Mouse (Mus musculus): Measurements from ENCODE around the gene Olfr669.
"Not testable (repeated sequence)": the region's sequence is repeated elsewhere in the genome, so short reads cannot be mapped to it uniquely, and the experiment has no call there.

The Olfr669 gene

GRCm38 (mm10) chr7:104933940-104934339 is at the start of gene Olfr669:
TSS of gene Olfr669 (plus strand) at chr7:104934240.
- DNase-seq: no peak

GRCm38 (mm10) chr7:104895852-104896251 is 38.2 kb upstream of the Olfr669 start, which contains the start of gene Olfr666:
TSS of gene Olfr666 (minus strand) at chr7:104895952.
- no peak for DNase-seq

- DNase-seq: no peak
Observed at GRCm38 (mm10) chr7:104921382-104921781, 12.7 kb upstream of the Olfr669 start, which contains the start of gene Olfr667. TSS of gene Olfr667 (minus strand) at chr7:104921482.

GRCm38 (mm10) chr7:104927957-104928356 is 6.1 kb upstream of the Olfr669 start, which contains the start of gene Olfr668:
TSS of gene Olfr668 (minus strand) at chr7:104928057.
- DNase-seq: no peak

GRCm38 (mm10) chr7:104950234-104950633 is 16.2 kb downstream of the Olfr669 start:
- not testable (repeated sequence) for DNase-seq

GRCm38 (mm10) chr7:104962520-104962919 is 28.5 kb downstream of the Olfr669 start, which contains the start of gene Olfr670:
TSS of gene Olfr670 (minus strand) at chr7:104962620.
- no peak for DNase-seq

- not testable (repeated sequence) for DNase-seq
Observed at GRCm38 (mm10) chr7:104972507-104972906, 38.5 kb downstream of the Olfr669 start.

GRCm38 (mm10) chr7:104979026-104979425 is 45.0 kb downstream of the Olfr669 start, which contains the start of gene Olfr671:
TSS of gene Olfr671 (minus strand) at chr7:104979126.
- no peak for DNase-seq

Data from cerebellum, postnatal 10 days (tissue).